Mouse (Mus musculus): ENCODE measurements around the gene Inf2.

The Inf2 gene

DNA sequence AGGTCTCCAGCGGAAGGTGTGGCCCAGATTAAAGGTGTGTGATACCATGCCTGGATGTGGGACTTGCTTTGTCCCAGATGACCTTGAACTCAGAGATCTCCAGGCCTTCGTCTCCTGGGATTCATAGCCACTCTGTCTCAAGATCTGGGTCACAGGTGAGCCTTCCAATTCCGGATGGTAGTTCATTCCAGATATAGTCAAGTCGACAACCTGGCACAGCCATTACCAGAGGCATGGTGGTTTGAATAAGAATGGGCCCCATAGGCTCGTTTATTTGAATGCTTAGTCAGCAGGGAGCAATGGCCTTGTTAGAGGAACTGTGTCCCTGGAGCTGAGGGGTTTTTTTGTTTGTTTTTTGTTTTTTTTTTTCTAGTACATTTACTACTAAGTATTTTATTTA is 31.4 kb upstream of the Inf2 start:
- CTCF ChIA-PET, result interaction anchor here in 3 of 4 experiments (0.7 to 1.6 kb wide), 4 partner anchors 48 to 150 kb away, joined by 3 to 4 read pairs (median 3); no protein-coding TSS in a partner anchor
- POLR2A ChIA-PET, result interaction anchor here (0.6 to 9.4 kb wide), 20 partner anchors 12 to 393 kb away, joined by 3 to 128 read pairs (median 5); partner anchors contain the start of genes Adssl1 (in 1 of the 4), Cdca4 (in 1 of the 4), Inf2 (in 1 of the 4) and Siva1 (in 1 of the 4)

DNA sequence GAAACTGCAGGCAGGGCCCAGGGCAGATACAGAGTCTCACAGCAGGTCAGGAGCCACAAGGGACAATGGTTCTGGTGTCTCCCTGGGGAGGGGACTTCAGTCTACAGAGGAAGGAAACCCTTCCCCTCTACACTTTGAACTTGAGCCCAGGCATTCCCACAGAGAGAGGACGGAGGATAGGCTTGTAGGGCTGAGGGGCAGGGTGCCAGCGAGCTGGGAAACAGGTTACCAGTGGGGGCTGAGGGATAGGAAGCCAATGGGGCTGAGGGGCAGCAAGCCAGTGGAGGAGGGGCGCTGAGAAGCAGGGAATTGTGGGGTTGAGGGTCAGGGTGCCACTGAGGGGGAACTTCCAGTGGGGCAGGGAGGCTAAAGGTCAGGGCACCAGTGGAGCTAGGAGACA is 29.4 kb upstream of the Inf2 start:
- CTCF ChIA-PET, result interaction anchor here (0.5 to 3.5 kb wide), 23 partner anchors 7 to 547 kb away, joined by 3 to 29 read pairs (median 4); partner anchors contain the start of genes Akt1 (in 1 of the 4) and Siva1 (in 1 of the 4)

DNA sequence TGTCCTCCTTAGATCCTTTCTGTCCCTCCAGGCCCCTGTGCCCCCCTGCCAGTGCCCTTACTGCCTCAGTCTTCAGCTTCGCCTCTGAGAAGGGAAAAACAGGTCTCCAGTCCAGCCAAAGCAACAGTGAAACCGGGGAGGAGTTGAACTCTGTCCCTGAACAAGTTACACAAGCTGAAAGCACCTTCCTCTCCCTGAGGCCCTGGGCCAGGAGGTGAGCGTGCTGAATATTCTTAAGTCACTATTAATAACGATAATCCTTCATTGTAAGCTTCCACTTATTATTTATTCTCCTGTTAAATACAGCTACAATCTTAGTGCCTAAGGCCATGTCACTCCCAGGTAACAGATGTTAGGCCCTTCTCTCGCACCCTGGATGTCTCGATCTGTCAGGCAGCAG is 28.9 kb upstream of the Inf2 start:
- POLR2A ChIA-PET, result interaction anchor here in 2 of 4 experiments (0.5 to 9.4 kb wide), 31 partner anchors 8 to 234 kb away, joined by 3 to 128 read pairs (median 6); partner anchors contain the start of genes Adssl1 (in 2 of the 2), Siva1 (in 2 of the 2) and Inf2 (in 1 of the 2)
- CTCF ChIA-PET, result interaction anchor here (0.5 to 3.5 kb wide), 25 partner anchors 7 to 116 kb away, joined by 3 to 29 read pairs (median 5); partner anchors contain the start of genes Akt1 (in 1 of the 4) and Siva1 (in 1 of the 4)

More for the DNA sequence above, 29.4 kb upstream of the Inf2 start:
- POLR2A ChIA-PET, result interaction anchor here in 2 of 4 experiments (0.8 to 9.4 kb wide), 30 partner anchors 7 to 250 kb away, joined by 3 to 128 read pairs (median 8); partner anchors contain the start of genes Adssl1 (in 2 of the 2), Inf2 (in 2 of the 2), Clba1 (in 1 of the 2) and Siva1 (in 1 of the 2)

DNA sequence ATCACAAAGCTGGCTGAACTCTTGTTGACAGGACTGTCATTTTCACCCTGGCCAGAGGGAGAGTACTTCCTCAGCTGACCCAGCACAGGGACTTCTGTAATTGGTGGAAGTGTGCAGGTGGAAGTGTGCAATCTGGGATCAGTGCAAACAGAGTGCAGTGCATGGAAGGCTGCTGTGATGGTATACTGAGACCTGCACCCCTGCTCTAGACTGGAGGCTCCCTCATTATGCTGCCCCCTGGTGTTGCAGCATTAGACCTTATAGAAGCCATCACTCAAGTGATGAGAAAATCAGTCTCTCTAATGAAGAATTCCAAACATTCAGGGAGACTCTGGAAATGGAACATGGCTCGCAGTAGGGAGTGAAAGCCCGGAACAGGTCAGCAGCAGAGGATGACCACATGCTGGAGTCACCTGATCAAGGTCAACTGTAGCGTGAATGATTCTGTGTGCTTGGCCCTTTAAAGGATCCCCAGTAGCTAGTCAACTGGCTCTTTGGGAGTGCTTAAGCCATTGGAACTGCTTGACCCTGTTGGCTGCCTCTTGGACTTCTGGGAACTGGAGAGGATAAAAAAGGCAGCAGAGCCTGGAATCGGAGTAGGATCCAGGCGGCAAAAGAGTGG is 28.3 kb upstream of the Inf2 start:
- CTCF ChIA-PET, result interaction anchor here (0.5 to 3.5 kb wide), 32 partner anchors 8 to 425 kb away, joined by 3 to 29 read pairs (median 4); partner anchors contain the start of genes Adssl1 (in 1 of the 4), Akt1 (in 1 of the 4) and Siva1 (in 1 of the 4)
- POLR2A ChIA-PET, result interaction anchor here in 2 of 4 experiments (0.5 to 9.4 kb wide), 31 partner anchors 8 to 623 kb away, joined by 3 to 128 read pairs (median 6); partner anchors contain the start of genes Siva1 (in 2 of the 2), Adssl1 (in 1 of the 2) and Inf2 (in 1 of the 2)

DNA sequence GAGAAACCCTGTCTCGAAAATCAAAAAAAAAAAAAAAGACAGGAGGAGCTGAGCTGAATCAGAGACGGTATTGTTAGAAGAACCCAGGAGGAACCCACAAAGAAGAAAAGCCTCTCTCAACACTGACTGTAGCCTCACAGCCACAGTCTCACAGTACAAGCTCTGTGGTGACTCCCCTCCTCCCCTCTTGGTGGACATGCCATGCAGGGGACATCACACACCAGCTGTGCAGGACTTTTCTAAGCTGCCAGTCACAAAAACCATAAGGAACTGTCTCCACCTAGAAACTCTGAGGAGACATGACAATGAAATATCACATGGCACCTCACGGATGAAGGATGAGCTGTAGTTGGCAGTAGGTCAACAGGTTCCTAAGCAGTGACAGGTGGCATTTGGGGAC is 27.4 kb upstream of the Inf2 start:
- ChIA-PET POLR2A (interaction anchor here in 3 of 4 experiments (0.7 to 9.4 kb wide), 18 partner anchors 8 to 624 kb away, joined by 3 to 128 read pairs (median 7); partner anchors contain the start of genes Adssl1 (in 1 of the 3), Inf2 (in 1 of the 3) and Siva1 (in 1 of the 3)), CTCF (interaction anchor here (0.6 to 3.5 kb wide), 26 partner anchors 8 to 187 kb away, joined by 3 to 29 read pairs (median 4); partner anchors contain the start of gene Adssl1 (in 1 of the 4))

DNA sequence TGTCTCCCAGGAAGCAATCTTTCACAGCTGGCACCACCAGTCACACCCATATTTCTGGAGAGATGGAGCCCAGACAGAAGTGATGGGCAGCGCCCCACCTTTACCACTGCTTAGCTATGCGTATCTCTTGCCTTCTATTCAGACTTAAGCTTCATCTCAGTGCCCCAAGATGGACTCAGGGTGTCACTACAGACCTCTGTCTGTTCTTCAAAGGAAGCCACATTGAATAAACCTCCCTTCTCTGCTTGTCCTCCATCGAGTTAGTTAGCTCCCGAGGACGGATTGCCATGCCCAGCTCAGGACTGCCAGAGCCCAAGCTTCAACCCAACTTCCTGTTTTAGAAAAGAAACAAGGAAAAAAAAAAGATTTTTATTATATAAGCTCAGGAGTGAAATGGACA is 26.1 kb upstream of the Inf2 start:
- POLR2A ChIA-PET, result interaction anchor here in 3 of 4 experiments (0.6 to 9.4 kb wide), 9 partner anchors 11 to 458 kb away, joined by 3 to 128 read pairs (median 3); no protein-coding TSS in a partner anchor
- CTCF ChIA-PET, result interaction anchor here (0.6 to 3.5 kb wide), 7 partner anchors 10 to 126 kb away, joined by 3 to 27 read pairs (median 5); no protein-coding TSS in a partner anchor

DNA sequence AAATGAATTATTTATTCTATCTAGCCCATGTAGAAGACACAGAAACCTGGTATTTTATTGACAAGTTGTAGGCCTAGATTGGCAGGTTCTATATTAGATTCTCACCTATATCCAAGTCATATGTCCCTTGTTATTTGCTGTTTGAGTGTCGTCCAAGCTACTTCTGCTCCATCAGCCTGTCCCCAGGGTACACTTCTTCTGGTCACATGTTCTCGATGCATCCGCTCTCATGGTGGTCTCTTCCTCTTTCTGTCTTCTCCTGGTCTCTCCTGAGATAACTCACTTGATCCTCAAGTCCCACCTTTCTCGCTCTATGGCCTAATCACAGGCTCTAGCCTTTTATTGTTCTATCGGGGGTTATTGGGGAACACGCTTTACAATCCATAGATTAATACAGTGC is 25.6 kb upstream of the Inf2 start:
- ChIA-PET POLR2A (interaction anchor here in 2 of 4 experiments (0.7 to 9.4 kb wide), 7 partner anchors 9 to 64 kb away, joined by 3 to 128 read pairs (median 3); no protein-coding TSS in a partner anchor), CTCF (interaction anchor here in 2 of 4 experiments (1.1 to 3.5 kb wide), 2 partner anchors 11 to 43 kb away, joined by 6 to 27 read pairs; no protein-coding TSS in a partner anchor)

DNA sequence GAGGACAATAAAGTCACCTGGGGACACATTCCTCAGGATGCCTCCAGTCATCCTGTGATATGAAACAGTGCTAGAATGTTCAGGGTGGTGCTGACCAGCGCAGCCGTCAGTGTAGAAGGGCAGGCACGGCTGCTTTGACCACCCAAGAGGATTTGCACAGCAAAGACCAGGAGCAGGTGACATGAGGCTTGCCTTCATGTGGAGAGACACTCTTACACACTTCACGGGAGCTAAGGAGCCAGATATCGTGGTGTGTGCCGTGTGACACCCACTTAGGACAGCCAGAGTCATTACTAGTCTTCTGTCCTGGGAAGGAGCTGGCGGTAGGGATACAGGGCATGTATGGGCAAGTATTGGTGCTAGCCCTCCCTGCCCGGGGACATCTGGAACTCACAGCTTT is 18.4 kb upstream of the Inf2 start:
- ChIA-PET CTCF (interaction anchor here (0.6 to 6.3 kb wide), 12 partner anchors 9 to 573 kb away, joined by 3 to 36 read pairs (median 3); no protein-coding TSS in a partner anchor), POLR2A (interaction anchor here in 2 of 4 experiments (0.8 to 10.5 kb wide), 13 partner anchors 8 to 53 kb away, joined by 3 to 128 read pairs (median 5); partner anchors contain the start of gene Inf2 (in 2 of the 2))

DNA sequence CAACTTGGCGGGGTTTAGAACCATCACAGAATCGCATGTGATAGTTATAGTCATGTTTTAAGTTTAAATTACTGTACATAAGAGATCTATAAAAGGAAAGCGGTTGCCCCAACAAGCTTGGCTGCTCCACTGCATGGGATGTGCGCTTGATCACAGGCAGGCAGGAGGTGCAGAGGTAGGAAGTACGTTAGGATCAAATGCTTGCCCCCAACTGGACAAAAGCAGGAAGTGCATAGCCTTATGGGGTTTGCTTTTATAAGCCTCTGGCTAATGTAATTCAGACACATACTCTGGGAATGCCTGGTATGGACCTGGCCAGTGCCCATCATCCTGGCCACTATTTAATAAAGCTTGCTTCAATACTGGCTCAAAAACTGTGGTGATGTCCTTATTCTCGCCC is 17.5 kb upstream of the Inf2 start:
- POLR2A ChIA-PET, result interaction anchor here in 2 of 4 experiments (1.1 to 10.5 kb wide), 6 partner anchors 12 to 150 kb away, joined by 3 to 128 read pairs (median 6); partner anchors contain the start of gene Inf2 (in 1 of the 2)
- CTCF ChIA-PET, result interaction anchor here (0.5 to 6.3 kb wide), 11 partner anchors 10 to 417 kb away, joined by 3 to 36 read pairs (median 3); no protein-coding TSS in a partner anchor

DNA sequence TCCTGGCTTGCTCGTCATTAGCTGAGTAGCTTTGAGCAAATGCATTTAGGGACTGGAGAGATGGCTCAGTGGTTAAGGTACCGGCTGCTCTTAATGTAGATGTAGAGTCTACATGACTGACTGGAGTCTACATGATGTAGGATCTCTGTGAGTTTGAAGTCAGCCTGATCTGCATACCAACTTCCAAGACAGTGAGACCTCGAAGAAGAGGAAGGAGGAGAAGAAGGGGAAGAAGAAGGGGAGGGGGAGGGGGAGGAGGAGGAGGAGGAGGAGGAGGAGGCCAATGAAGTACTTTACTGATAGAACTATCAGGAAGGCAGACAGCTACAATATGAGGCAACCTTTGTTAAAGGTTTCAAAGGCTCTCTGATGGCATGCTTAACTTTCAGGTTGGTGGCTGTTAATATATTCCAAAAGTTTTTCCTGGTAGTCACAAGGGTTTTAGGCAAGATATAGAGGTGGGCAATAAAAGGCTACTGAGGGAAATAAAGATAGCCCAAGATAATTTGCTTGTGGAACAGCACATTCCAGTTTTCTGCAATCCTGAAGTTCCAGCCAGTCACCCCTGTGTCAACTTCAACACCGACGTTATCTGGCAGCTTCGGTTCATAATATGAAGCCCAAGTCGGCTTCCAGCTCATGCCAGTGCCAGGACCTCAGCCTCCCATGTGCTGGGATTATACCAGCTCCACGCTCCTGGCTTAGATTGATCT is 13.2 kb upstream of the Inf2 start:
- CTCF ChIA-PET, result interaction anchor here (0.5 to 5.0 kb wide), 15 partner anchors 13 to 203 kb away, joined by 3 to 33 read pairs (median 3); partner anchors contain the start of gene Inf2 (in 1 of the 4)
- POLR2A ChIA-PET, result interaction anchor here (0.5 to 10.5 kb wide), 17 partner anchors 11 to 69 kb away, joined by 3 to 128 read pairs (median 4); partner anchors contain the start of genes Adssl1 (in 1 of the 4) and Siva1 (in 1 of the 4)

DNA sequence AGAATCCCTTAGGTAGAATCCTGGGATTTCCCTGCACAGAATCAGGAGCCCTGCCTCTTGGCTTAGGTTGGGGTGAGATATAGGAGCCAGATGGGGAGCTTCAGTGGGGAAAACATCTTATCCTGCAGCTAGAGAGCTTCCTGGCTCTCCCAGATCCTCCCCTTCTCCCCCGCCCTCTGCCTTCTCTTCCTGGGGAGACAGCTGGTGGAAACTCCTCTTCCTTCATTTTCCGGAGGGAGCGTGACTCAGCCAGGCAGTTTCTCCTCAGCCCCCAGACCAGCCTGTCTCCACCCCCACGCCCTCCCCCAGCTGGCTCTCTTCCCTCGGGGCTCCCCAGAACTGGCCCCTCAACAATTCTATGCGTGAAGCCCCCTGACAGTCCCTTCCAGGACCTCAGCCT is 12.2 kb upstream of the Inf2 start:
- CTCF ChIA-PET, result interaction anchor here (0.5 to 5.0 kb wide), 11 partner anchors 10 to 51 kb away, joined by 3 to 33 read pairs (median 4); no protein-coding TSS in a partner anchor
- POLR2A ChIA-PET, result interaction anchor here in 3 of 4 experiments (0.5 to 10.5 kb wide), 19 partner anchors 9 to 609 kb away, joined by 3 to 128 read pairs (median 5); partner anchors contain the start of genes Adssl1 (in 1 of the 3) and Atp5mpl (in 1 of the 3)

DNA sequence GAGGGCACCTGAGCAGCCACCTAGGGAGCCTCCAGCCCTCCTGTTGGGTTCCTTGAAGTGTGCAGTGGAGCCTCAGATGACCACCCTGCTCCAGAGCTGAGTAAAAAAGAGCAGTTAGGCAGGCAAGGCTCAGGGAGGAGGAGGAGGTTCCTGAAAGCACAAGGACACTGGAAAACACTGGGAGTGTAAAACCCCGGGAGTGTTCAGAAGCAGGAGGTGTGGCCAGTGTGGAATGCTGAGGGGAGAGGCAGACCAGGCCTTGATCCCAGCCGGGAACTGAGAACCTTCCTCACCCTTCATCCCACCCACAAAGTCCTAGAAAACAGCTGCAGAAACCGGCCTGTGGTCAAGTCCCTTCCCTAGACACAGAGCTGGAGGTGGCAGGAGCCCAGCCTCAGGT is 11.8 kb upstream of the Inf2 start:
- POLR2A ChIA-PET, result interaction anchor here in 3 of 4 experiments (0.5 to 10.5 kb wide), 23 partner anchors 9 to 610 kb away, joined by 3 to 128 read pairs (median 4); partner anchors contain the start of genes Adssl1 (in 1 of the 3), Atp5mpl (in 1 of the 3) and Inf2 (in 1 of the 3)
- CTCF ChIA-PET, result interaction anchor here (0.5 to 5.0 kb wide), 17 partner anchors 10 to 50 kb away, joined by 3 to 33 read pairs (median 4); no protein-coding TSS in a partner anchor

DNA sequence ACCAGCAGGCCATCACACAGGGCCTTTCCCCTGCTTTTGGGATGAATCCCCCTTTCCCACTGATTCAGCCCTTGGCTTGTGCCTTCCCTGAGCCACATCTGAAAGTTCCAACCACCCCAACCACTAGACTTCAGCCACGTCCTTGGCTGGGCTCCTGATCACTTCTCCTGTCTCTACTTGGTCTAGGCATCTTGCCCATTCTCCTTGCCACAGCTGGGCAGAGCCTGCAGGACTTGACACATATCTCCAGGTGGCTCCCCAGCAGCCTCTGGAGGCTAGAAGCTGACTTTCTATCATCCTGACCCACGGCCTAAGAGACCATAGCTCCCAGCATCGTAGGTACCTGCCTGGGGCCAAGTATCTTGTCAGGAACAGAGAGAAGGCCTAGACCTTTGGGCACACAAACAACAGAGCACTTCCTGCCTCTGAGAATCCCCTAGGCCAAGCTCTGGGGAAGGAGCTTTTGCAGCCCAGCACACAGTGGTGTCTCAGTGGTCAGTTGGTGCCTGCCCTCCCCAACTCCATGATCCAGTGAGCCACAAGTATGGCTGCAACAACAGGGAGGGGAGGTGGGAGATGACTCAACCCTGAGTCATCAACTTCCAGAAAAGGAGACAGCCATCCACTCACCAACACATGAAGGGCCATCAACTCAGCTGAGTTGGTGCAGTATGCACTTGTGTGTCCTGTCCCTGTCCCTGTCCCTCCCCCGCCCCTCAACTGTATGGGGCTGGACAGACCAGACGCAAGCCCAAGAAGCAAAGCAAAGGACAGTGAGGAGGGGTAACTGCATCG is 10.1 kb upstream of the Inf2 start:
- POLR2A ChIA-PET, result interaction anchor here in 3 of 4 experiments (0.6 to 10.5 kb wide), 10 partner anchors 9 to 763 kb away, joined by 3 to 128 read pairs (median 10); partner anchors contain the start of gene Inf2 (in 2 of the 3)
- CTCF ChIA-PET, result interaction anchor here (0.5 to 2.4 kb wide), 13 partner anchors 19 to 473 kb away, joined by 3 to 12 read pairs (median 4); no protein-coding TSS in a partner anchor

DNA sequence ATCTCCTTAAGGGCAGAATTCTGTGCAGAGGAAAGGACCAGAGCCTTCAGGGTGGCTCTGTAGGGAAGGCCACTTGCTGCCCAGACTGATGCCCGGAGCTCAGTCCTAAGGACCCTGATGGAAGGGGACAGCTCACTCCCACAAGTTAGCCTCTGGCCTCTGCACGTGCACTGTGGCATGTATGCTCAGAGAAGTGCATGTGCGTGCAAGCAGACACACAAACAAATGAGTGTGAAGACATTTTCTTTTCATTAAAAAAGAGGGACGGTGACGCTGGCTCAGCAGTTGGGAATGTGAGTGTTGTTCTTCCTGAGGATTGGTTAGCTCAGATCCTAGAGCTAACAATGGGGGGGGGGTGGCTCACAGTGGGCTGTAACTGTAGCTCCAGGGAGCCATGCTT is 9.2 kb upstream of the Inf2 start:
- POLR2A ChIA-PET, result interaction anchor here in 2 of 4 experiments (1.0 to 7.4 kb wide), 7 partner anchors 10 to 128 kb away, joined by 3 to 90 read pairs (median 4); partner anchors contain the start of gene Siva1 (in 1 of the 2)
- CTCF ChIA-PET, result interaction anchor here in 3 of 4 experiments (1.1 to 3.7 kb wide), 5 partner anchors 19 to 27 kb away, joined by 3 to 19 read pairs (median 5); no protein-coding TSS in a partner anchor

DNA sequence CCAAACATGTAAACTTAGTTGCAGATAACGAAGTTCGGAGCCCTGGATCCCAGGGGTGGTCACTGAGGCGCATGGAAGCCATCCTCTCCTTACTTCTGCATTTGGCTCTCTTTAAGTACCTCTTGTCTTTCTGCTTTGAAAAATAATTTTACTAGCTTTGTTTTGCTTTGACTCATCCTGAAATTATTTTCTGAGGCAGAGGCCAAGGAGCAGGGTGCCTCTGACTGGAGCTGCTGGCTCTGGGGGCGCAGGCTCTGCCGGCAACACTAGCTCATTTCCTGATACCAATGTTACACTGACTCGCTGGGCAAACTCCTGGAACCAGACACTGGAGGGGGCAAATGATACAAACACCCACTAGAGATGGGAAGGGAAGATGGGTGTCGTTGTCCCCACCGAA is 8.7 kb upstream of the Inf2 start:
- ChIA-PET CTCF (interaction anchor here (1.1 to 3.7 kb wide), 7 partner anchors 20 to 38 kb away, joined by 3 to 19 read pairs (median 5); no protein-coding TSS in a partner anchor), POLR2A (interaction anchor here in 2 of 4 experiments (1.0 to 7.4 kb wide), 9 partner anchors 10 to 454 kb away, joined by 3 to 90 read pairs (median 4); partner anchors contain the start of gene Siva1 (in 1 of the 2))

DNA sequence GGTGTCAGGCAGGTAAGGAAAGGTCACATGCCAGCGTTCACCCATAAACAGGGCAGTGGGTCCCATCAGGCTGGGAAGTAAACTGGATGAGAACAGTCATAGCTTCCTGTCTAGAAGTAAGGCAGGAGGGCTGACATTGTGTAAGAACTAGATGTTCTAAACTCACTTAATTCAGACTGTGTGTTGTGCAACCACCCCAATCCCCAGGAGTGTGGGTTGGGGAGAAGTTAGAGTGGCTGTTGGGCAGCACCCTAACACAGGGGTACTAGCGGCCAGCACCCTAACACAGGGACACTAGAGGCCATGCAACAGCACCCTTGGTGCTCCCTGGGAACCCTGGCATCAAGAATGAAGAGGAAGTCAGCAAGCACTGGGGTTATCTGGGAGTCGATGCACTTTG is 7.5 kb upstream of the Inf2 start:
- POLR2A ChIA-PET, result interaction anchor here in 2 of 4 experiments (0.7 to 2.1 kb wide), 10 partner anchors 14 to 456 kb away, joined by 3 to 9 read pairs (median 4); partner anchors contain the start of genes Adssl1 (in 1 of the 2) and Siva1 (in 1 of the 2)
- CTCF ChIA-PET, result interaction anchor here (1.0 to 3.7 kb wide), 6 partner anchors 21 to 29 kb away, joined by 4 to 19 read pairs (median 6); no protein-coding TSS in a partner anchor

Data from embryonic stem cell, embryonic (primary cell).